Mouse (Mus musculus) megakaryocyte, adult 5-6 weeks (primary cell): ENCODE data around the gene Pzp. TPM values are rescaled to one million over a fixed set of nuclear protein-coding genes. Genes with fewer than 3 reads are reported as not detected.

Experiments used
- ATAC-seq: 2 replicates; pipeline ENCODE4 v1.8.0; 2016; ENCODE audit warnings: mild to moderate bottlenecking, inconsistent platforms; ENCODE audit not compliant: poor library complexity, severe bottlenecking
- total RNA-seq, 2 experiments: library from RNA; stranded (forward) in 1 of 2; stranded (reverse) in 1 of 2; fragments of 153-499, 151-499 nt in 1 of 2; fragments of 221-1000, 200-1000 nt in 1 of 2; gene quantifications; 2 replicates each; pipeline versions ENCODE4 v1.2.3 to v1.2.4; 2015 to 2017

Pzp gene
- total RNA-seq, 2 experiments from 2014 or later, result not detected

DNA sequence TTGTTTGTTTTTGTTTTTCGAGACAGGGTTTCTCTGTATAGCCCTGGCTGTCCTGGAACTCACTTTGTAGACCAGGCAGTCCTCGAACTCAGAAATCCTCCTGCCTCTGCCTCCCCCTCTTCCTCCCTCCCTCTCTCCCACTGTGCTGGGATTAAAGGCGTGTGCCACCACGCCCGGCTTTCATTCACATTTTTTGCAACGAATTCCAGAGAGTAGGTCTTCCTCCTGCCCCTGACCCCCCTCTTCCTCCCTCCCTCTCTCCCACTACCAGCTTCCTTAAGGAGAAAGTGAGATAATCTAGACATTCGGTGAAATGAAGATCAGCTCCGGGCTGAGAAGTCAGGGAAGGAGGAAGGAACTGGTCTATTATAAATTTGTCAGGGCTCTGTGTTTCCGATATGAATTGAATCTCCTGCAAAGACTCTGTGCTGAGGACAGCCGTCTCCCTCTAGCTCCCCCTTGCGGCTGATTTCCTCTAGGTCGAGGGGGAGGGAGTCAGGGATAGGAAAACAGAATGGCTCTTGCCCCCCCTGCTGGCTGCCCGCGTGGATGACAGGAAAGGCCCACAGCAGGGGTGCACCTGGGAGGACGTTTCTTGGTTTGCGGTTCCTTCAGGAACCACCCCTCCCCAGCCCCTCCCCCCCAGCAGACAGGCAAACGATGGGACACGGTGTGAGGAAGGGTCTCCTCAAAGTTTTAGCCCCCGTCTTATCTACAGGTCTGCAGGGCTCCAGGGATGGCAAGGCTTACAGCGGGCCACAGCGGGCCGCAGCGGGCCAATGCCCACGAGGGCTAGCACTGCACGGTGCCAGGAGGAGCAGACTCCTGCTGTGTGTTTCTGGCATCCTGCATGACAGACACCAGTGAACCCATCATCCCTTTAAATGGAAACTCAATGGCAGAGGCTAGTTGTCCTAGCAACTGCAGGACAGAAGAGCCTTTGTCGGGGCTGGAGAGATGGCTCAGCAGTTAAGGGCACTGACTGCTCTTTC is 46.8 kb downstream of the Pzp start:
- ATAC-seq, result peak; percentile 100

DNA sequence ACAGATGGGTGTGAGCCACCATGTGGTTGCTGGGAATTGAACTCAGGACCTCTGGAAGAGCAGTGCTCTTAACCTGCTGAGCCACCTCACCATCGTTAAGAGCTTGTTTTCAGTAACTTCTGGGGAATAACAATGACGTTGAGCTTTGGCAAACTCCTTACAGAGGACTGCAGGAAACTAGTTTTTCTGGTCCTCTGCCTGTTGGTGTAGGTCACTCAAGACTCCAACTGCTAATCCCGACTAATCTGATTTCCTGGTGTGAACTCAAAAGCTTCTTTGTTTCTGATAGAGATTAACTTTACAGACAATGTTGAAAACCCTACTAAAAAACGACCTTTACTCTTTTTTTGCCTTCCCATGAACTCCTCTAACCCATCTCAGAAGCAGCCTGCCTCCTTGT is 49.0 kb downstream of the Pzp start:
- ATAC-seq, result no peak

- peak; percentile 43 for ATAC-seq
These were observed 52.4 kb downstream of the Pzp start for GRCm38 (mm10) chr6:128474112-128474511.

- peak; percentile 49 for ATAC-seq
These were observed 57.1 kb downstream of the Pzp start for GRCm38 (mm10) chr6:128469451-128469850.

- ATAC-seq, result no peak
These were observed 59.2 kb downstream of the Pzp start for GRCm38 (mm10) chr6:128467298-128467697.

DNA sequence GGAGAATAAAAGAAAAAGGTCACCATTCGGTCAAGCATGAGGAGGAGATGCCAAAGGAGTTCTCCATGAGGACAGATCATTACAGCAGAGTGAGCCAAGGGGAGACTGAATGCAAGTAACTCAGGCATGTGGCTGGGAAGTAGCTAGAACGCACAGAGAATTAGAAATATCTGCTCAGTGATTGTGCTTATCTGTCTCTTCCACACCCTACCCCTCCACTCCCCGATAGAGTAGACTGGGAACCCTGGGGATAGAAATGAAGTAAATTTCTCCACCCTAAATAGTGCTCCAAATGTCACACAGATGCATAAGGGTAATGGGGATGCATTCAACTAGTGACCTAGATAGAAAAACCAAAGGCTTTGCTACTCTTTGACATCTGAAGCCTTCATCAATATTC is 60.0 kb downstream of the Pzp start:
- no peak for ATAC-seq

DNA sequence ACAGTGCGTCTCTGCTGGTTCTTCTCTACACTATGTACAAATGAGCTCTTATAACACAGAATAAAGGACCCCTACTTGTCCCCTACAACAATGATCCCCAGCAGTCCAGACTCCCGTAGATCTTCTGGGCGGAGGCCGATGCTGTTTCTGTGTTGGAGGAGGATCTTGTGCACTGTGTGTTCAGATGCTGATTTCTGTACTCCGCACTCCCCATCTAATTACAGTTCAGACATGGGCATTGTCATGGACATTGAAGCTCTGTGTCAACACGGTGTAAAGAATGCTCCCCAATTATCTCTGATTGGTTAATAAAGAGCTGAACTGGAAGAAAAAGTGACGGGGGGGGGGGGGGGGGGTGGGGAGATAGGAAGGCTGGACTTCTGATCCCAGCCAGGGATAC is 60.5 kb downstream of the Pzp start:
- no peak for ATAC-seq

DNA sequence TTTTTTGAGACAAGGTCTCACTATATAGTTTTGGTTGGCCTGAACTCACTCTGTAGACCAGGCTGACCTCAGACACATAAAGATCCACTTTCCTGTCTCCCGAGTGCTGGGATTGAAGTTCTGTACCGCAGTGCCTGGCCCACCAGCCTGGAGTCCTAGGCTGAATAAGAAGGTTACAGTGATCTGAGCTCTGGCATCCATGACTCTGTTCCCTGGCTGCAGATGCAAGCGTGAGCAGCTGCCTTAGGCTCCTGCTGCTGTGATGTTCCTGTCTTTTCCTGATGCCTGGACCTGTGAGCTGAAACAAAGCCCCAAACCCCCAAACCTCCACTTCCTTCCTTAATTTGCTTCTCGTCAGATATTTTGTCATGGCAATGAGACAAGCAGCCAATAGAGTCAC is 61.5 kb downstream of the Pzp start:
- ATAC-seq, result no peak

- ATAC-seq, result no peak
These were observed 64.9 kb downstream of the Pzp start for GRCm38 (mm10) chr6:128461606-128462005.

DNA sequence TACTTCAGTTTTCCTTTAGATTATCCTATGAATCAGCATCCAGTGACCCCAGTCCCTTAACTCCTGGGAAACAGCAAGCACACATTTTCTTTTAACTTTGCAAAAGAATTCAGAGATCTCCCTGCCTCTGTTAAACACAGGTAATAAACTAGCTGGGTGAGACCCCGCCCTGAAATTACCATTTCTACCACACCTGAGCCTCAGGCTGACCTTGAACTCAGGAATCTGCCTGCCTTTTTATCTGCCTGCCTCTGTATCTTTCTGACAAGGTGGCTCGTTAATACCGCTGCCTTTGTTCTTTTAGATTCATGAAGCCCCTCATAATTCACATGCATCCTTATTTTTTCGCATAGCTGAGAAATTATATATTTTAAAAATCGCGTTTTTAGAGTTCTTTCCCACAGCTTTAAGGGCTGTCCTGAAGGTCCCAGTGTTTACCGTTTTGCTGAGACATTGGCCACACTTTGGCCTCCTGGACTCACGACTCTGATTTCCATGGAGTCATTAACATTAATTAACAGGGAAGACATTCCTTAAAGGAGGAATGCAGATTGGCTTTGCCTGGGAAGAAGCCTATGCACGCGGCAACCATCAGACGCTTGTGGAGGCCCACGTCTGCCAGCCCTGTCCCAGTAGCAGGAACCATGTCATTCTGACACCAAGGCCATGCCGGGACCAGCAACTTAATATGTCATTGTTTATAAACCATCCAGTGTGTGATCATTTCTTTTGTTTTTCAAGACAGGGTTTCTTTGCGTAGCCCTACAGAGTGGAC is 65.6 kb downstream of the Pzp start:
- ATAC-seq, result no peak

GRCm38 (mm10) chr6:128460321-128460720 is 66.2 kb downstream of the Pzp start:
- ATAC-seq, result no peak

DNA sequence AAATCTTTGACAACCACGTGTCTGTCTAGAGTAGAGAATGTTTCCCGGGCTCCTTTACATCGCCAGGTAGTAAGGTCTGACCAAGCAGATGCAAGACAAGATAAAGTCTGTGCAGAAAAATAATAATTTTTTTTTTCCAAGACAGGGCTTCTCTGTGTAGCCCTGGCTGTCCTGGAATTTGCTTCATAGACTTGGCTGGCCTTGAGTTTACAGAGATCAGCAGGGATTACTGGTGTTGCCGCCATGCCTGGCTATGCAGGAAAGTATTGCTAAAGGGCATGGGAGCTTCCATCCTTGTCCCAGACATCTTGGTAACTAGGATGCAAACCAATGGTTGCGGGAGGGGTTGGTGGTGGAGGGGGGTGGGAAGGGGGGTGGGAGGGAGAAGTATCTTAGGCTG is 69.3 kb downstream of the Pzp start:
- ATAC-seq, result no peak

DNA sequence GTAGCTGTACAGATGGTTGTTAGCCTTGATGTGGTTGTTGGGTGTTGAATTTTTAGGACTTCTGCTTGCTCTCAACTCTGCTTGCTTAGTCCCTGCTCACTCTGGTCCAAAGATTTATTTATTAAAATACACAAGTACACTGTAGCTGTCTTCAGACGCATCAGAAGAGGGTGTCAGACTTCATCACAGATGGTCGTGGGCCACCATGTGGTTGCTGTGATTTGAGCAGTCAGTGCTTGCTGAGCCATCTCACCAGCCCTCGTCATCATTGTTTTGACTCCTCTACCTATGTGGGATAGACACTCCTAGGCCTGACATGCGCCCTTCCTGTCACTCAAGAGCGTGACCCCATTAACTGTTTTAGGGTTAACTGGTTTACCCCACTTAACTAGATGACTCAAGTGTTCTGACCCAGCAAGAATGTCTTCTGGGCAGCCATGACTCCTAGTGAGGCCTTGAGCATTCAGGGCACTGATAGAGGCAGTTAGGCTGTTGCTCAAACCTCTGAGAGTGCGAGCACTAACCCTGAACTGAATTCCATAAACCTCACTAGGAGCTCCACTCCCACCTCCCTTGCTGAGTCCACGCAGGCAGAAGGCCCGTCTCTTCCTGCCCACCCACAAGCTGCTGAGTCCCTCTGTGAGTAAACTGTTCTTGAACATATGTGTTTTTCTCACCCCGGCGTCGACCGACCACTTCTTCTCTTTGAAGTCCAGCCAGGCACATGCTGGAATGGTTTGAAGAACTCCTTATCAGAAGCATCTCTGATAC is 70.5 kb downstream of the Pzp start:
- no peak for ATAC-seq

DNA sequence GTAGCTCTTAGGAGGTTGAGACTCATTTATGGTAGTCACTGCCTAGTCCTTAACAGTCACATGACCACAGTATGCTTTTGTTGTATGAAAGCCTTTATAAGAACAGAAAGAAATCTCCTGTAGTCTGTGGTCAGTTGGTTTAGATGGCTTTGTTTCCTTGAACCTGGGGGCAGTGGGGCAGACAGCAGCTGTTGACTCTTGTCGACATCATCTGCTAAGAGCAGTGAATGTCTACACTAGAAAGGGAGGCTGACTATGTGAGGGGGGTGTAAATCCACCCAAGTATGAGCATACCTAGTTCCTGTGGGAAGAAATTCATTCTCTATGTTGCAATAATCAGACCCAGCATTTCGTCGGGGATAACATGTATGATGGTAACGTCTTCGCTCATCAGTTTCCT is 79.5 kb downstream of the Pzp start:
- no peak for ATAC-seq

- ATAC-seq, result peak; percentile 74
These were observed 80.6 kb downstream of the Pzp start for GRCm38 (mm10) chr6:128445761-128446535.

GRCm38 (mm10) chr6:128440238-128440637 is 86.3 kb downstream of the Pzp start:
- no peak for ATAC-seq

GRCm38 (mm10) chr6:128438871-128439341 is 87.6 kb downstream of the Pzp start:
- ATAC-seq, result no peak

DNA sequence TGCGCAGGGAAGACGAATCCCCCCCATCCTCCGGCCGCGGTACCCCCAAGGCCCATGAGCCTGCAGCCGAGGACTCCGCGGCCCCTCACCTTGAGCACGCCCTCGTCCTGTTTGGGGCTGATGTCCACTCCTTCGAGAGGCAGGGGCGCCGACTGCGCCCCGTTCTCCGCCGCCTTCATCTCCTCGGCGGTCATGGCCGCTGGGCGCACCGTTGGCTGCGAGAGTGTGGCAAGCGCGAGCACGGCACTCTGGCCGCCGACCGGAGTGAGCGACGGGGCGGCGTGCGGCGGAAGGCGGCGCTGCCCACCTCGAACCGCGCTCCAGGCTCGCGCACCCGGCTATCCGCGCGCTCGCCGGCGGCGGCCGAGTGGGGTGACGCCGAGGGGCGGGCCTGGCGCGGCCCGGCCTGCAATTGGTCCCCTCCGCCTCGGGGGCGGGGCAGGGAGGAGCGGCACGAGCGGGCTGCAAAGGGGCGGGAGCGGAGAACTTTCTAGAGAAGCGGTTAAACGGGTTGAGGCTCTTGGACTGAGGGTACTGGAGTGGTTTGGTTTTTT is 88.1 kb downstream of the Pzp start, which contains the start of gene Fkbp4:
Gene Fkbp4 (minus strand): TSS at position 361 of the 554 bp plus-strand sequence.
- ATAC-seq, result peak; percentile 91

GRCm38 (mm10) chr6:128437731-128438316 is 88.7 kb downstream of the Pzp start:
- ATAC-seq, result peak; percentile 51
